Mouse (Mus musculus) frontal cortex, adult (tissue): ENCODE measurements around the gene Eif3k.

ENCODE experiments used
- ATAC-seq: cut with Nextera tagmentation; 2 replicates; pipeline ENCODE4 v1.9.2; 2017; ENCODE audit warnings: mild to moderate bottlenecking, moderate library complexity, mixed read lengths; ENCODE audit not compliant: low TSS enrichment

Eif3k gene

GRCm38 (mm10) chr7:28939418-28940183 lies 42.1 kb downstream of the Eif3k start:
- ATAC-seq, result 0 out of 2 replicates have a peak, but pooled peaks have one; percentile 25

- 0 out of 2 replicates have a peak, but pooled peaks have one; percentile 17 for ATAC-seq
Measured at GRCm38 (mm10) chr7:28938654-28939053, 43.0 kb downstream of the Eif3k start.

GRCm38 (mm10) chr7:28936787-28937186 lies 44.9 kb downstream of the Eif3k start:
- ATAC-seq, result no peak

GRCm38 (mm10) chr7:28933825-28934224 lies 47.8 kb downstream of the Eif3k start:
- no peak for ATAC-seq

GRCm38 (mm10) chr7:28932421-28933041 lies 49.1 kb downstream of the Eif3k start:
- no peak for ATAC-seq

- no peak for ATAC-seq
Measured at GRCm38 (mm10) chr7:28931695-28932039, 50.0 kb downstream of the Eif3k start.

GRCm38 (mm10) chr7:28931032-28931694 lies 50.5 kb downstream of the Eif3k start:
- peak; percentile 50; the same call in 1 of the 2 replicates for ATAC-seq

GRCm38 (mm10) chr7:28930320-28931031 lies 51.2 kb downstream of the Eif3k start:
- ATAC-seq, result peak; percentile 44; the same call in 1 of the 2 replicates

GRCm38 (mm10) chr7:28929381-28929780 lies 52.3 kb downstream of the Eif3k start:
- ATAC-seq, result no peak

GRCm38 (mm10) chr7:28926172-28926571 lies 55.5 kb downstream of the Eif3k start:
- no peak for ATAC-seq

- ATAC-seq, result no peak
Measured at GRCm38 (mm10) chr7:28925317-28925716, 56.3 kb downstream of the Eif3k start.

GRCm38 (mm10) chr7:28924802-28925201 lies 56.9 kb downstream of the Eif3k start:
- ATAC-seq, result no peak

- ATAC-seq, result no peak
Measured at GRCm38 (mm10) chr7:28923865-28924291, 57.8 kb downstream of the Eif3k start.

GRCm38 (mm10) chr7:28922606-28923005 lies 59.1 kb downstream of the Eif3k start:
- peak; percentile 68 for ATAC-seq

- ATAC-seq, result no peak
Measured at GRCm38 (mm10) chr7:28921722-28922465, 59.8 kb downstream of the Eif3k start.
